Mouse (Mus musculus) C2C12 (cell line): ENCODE results near the gene Cdc14a. TPM values are rescaled to one million over a fixed set of nuclear protein-coding genes. Genes with fewer than 3 reads are reported as not detected.

ENCODE experiments used
- H3K27me3 ChIP-seq: one replicate; pipeline ENCODE4 v1.6.1; 2011; ENCODE audit not compliant: control insufficient read depth, insufficient read depth, insufficient read length
- H3K36me3 ChIP-seq: one replicate; pipeline ENCODE4 v1.6.1; 2011; ENCODE audit not compliant: control insufficient read depth, insufficient read depth
- H3K4me3 ChIP-seq: one replicate; pipeline ENCODE4 v1.5.1; 2011; ENCODE audit warnings: mild to moderate bottlenecking, control low read depth; ENCODE audit not compliant: poor library complexity, insufficient read depth, severe bottlenecking
- H3K79me2 ChIP-seq: one replicate; pipeline ENCODE4 v1.6.1; 2011; ENCODE audit not compliant: control insufficient read depth, insufficient read depth
- H3K79me3 ChIP-seq: one replicate; pipeline ENCODE4 v1.6.1; 2011; ENCODE audit warnings: low read depth, control low read depth
- H3ac ChIP-seq: one replicate; pipeline ENCODE3; 2011; ENCODE audit warnings: low read depth; ENCODE audit not compliant: control insufficient read depth, insufficient read length
- CEBPB ChIP-seq: IDR thresholded peaks from one replicate; pipeline ENCODE4 v1.6.1; 2011; ENCODE audit warnings: low read depth, mild to moderate bottlenecking, control low read depth, moderate library complexity
- CTCF ChIP-seq: IDR thresholded peaks from one replicate; pipeline ENCODE4 v1.5.1; 2011; ENCODE audit not compliant: control insufficient read depth, insufficient read depth, insufficient read length
- FOSL1 ChIP-seq: IDR thresholded peaks from one replicate; pipeline ENCODE4 v1.8.0; 2011; ENCODE audit warnings: mild to moderate bottlenecking, low read length; ENCODE audit not compliant: poor library complexity, insufficient read depth, severe bottlenecking
- MAX ChIP-seq: IDR thresholded peaks from one replicate; pipeline ENCODE4 v1.6.1; 2011; ENCODE audit warnings: mild to moderate bottlenecking, control low read depth
- MYOD1 ChIP-seq: IDR thresholded peaks from one replicate; pipeline ENCODE4 v1.6.1; 2011; ENCODE audit warnings: low read depth; ENCODE audit not compliant: control insufficient read depth, insufficient read length
- MYOG ChIP-seq: IDR thresholded peaks from one replicate; pipeline ENCODE4 v1.6.1; 2011; ENCODE audit not compliant: control insufficient read depth, insufficient read length; ENCODE audit errors: extremely low read depth
- USF1 ChIP-seq: IDR thresholded peaks from one replicate; pipeline ENCODE4 v1.6.1; 2011; ENCODE audit warnings: low read depth, mild to moderate bottlenecking, control low read depth, moderate library complexity
- polyA plus RNA-seq: library from polyadenylated mRNA; unstranded; fragments of >200 nt; fragmentation: generic; extraction: Trizol; gene quantifications from one replicate; pipeline ENCODE4 v1.2.1, GENCODE M21; 2012; ENCODE audit warnings: missing spikeins

The Cdc14a gene
- polyA plus RNA-seq, 1 experiment, result 1.1 TPM

GRCm38 (mm10) chr3:116242685-116243084 is 181.1 kb downstream of the Cdc14a start:
- H3K36me3 ChIP-seq, result no peaks in the 10 kb centered on the region
- H3K79me3 ChIP-seq, result no peaks in the 10 kb centered on the region
- H3K4me3 ChIP-seq, result no peak overlapping the region
- H3K79me2 ChIP-seq, result no peaks in the 10 kb centered on the region
- no peaks in the 10 kb centered on the region for H3K27me3 ChIP-seq
- TF ChIP-seq MYOG (no peak), CEBPB (no peak), CTCF (no peak), USF1 (no peak), MAX (no peak), FOSL1 (no peak)
- H3ac ChIP-seq, result no peak overlapping the region

DNA sequence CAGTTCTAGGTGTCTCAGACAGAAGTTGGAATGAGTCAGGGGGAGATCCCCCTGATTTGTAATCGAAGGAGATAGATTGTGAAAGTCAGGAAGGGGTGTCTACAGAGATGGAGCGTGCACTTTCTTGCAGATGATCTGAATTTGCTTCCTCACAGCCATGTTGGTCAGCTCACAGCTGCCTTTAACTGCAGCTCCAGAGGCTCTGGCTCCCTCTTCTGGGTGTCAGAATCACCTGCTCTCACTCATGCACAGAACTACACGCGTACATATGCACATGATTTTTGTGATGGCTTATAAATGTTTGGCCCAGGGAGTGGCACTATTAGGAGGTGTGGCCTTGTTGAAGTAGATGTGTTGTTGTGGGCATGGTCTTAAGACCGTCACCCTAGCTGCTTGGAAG is 186.3 kb downstream of the Cdc14a start:
- H3K27me3 ChIP-seq, result no peaks in the 10 kb centered on the region

DNA sequence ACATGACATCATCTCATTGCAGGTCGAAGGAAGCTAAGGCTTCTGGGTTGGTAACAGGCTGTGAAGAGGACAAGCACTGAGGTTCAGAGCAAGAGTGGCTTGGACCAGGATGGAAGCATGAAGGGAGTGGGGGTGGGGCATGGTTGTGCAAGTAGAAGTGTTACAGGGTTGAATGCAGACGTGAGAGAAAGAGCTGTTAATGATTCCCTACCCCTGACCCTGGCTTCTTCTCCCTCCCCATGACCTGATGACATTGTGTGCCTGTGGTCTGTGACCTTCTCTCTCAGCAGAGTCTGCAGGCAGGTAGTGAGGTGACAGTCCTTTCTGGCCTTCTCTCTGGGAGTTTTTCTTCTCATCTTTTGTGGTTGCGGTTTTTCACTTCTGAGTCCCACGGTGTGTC is 187.0 kb downstream of the Cdc14a start:
- Histone ChIP-seq H3K4me3 (no peak overlapping the region), H3K79me3 (no peaks in the 10 kb centered on the region), H3K36me3 (no peaks in the 10 kb centered on the region), H3ac (no peak overlapping the region), H3K27me3 (no peaks in the 10 kb centered on the region), H3K79me2 (no peaks in the 10 kb centered on the region)
- TF ChIP-seq MYOG (no peak), USF1 (no peak), CTCF (no peak), CEBPB (no peak), MAX (no peak), FOSL1 (no peak), MYOD1 (no peak)

More for the DNA sequence above, 186.3 kb downstream of the Cdc14a start:
- Histone ChIP-seq H3K4me3 (no peak overlapping the region), H3ac (no peak overlapping the region), H3K36me3 (no peaks in the 10 kb centered on the region), H3K79me2 (no peaks in the 10 kb centered on the region), H3K79me3 (no peaks in the 10 kb centered on the region)
- TF ChIP-seq MYOG (no peak), MYOD1 (no peak), USF1 (no peak), MAX (no peak), FOSL1 (no peak), CEBPB (no peak), CTCF (no peak)

- no peaks in the 10 kb centered on the region for H3K36me3 ChIP-seq
- TF ChIP-seq FOSL1 (no peak), CEBPB (no peak)
- H3K4me3 ChIP-seq, result no peak overlapping the region
- no peak overlapping the region for H3ac ChIP-seq
- no peaks in the 10 kb centered on the region for H3K27me3 ChIP-seq
- no peaks in the 10 kb centered on the region for H3K79me2 ChIP-seq
- H3K79me3 ChIP-seq, result no peaks in the 10 kb centered on the region
These were observed 190.3 kb downstream of the Cdc14a start for GRCm38 (mm10) chr3:116233515-116233914.

- no peaks in the 10 kb centered on the region for H3K27me3 ChIP-seq
- no peaks in the 10 kb centered on the region for H3K79me3 ChIP-seq
- TF ChIP-seq MAX, result no peak
- TF ChIP-seq FOSL1, result no peak
- no peak for TF ChIP-seq MYOG
- TF ChIP-seq CTCF, result no peak
- TF ChIP-seq USF1, result no peak
- TF ChIP-seq CEBPB, result no peak
- no peak for TF ChIP-seq MYOD1
- H3K79me2 ChIP-seq, result no peaks in the 10 kb centered on the region
- H3K4me3 ChIP-seq, result no peak overlapping the region
- no peaks in the 10 kb centered on the region for H3K36me3 ChIP-seq
- no peak overlapping the region for H3ac ChIP-seq
These were observed 191.1 kb downstream of the Cdc14a start for GRCm38 (mm10) chr3:116232763-116233162.

DNA sequence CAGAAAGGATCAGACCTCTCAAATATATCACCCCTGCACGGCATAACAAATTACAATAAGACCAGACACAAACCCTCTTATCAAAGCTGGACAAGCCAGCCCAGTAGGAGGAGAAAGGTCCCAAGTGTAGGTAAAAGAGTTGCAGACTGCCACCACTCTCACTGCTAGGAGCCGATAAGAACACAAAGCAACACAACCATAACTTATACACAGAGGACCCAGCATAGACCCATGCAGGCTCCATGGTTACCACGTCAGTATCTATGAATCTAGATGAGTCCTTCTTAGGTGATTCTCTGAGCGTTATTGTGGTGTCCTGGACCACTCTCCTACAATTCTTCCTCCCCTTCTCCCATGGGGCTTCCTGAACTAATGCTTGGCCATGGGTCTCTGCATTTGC is 194.5 kb downstream of the Cdc14a start:
- TF ChIP-seq CTCF (no peak), CEBPB (no peak), USF1 (no peak), MYOD1 (no peak), MYOG (no peak), FOSL1 (no peak), MAX (no peak)
- Histone ChIP-seq H3K79me3 (no peaks in the 10 kb centered on the region), H3K36me3 (no peaks in the 10 kb centered on the region), H3K79me2 (no peaks in the 10 kb centered on the region), H3K4me3 (no peak overlapping the region), H3ac (no peak overlapping the region), H3K27me3 (no peaks in the 10 kb centered on the region)
